Mouse (Mus musculus): ENCODE data around the gene Ralgapa2. TPM values are rescaled to one million over a fixed set of nuclear protein-coding genes. Genes with fewer than 3 reads are reported as not detected.
A peak's percentile ranks its signal among the peaks of the same experiment; 100 is the strongest.

Gene Ralgapa2
- total and polyA plus RNA-seq, 2 experiments from 2014 or later = 7.6 to 21.7 TPM

GRCm38 (mm10) chr2:146262215-146262614 is 249.9 kb downstream of the Ralgapa2 start:
- WGBS = 57% methylated on average over 10 of the region's 10 CpGs
- Histone ChIP-seq H3K4me1 (ENCODE audit: control insufficient read depth, insufficient read depth) (peaks cover 8% of the 10 kb centered on the region; the same call in 1 of the 2 replicates), H3K36me3 (replicated peaks; ENCODE audit: control insufficient read depth, insufficient read depth, low read length) (no peaks in the 10 kb centered on the region), H3K4me2 (ENCODE audit: low read depth, low read length) (no peak overlapping the region), H3K4me3 (ENCODE audit: low read depth, low read length) (no peak overlapping the region), H3K9ac (replicated peaks; ENCODE audit: low read depth, low read length) (no peak overlapping the region), H3K27me3 (ENCODE audit: control insufficient read depth, insufficient read depth, low read length) (no peaks in the 10 kb centered on the region), H3K9me3 (replicated peaks; ENCODE audit: control insufficient read depth, low read length) (no peaks in the 10 kb centered on the region), H3K27ac (ENCODE audit: low read depth) (no peak overlapping the region)
- ATAC-seq (ENCODE audit: insufficient read depth, low read depth) (no peak), DNase-seq (ENCODE audit: low spot score) (no peak)
- TF ChIP-seq CTCF (IDR thresholded peaks at IDR 0.05; ENCODE audit: low read depth) (no peak), EP300 (IDR thresholded peaks at IDR 0.05; ENCODE audit: low read depth) (no peak)

GRCm38 (mm10) chr2:146261146-146261545 is 251.0 kb downstream of the Ralgapa2 start:
- Histone ChIP-seq H3K27me3 (ENCODE audit: control insufficient read depth, insufficient read depth, low read length) (no peaks in the 10 kb centered on the region), H3K36me3 (replicated peaks; ENCODE audit: control insufficient read depth, insufficient read depth, low read length) (no peaks in the 10 kb centered on the region), H3K4me2 (ENCODE audit: low read depth, low read length) (no peak overlapping the region), H3K4me3 (ENCODE audit: low read depth, low read length) (no peak overlapping the region), H3K27ac (ENCODE audit: low read depth) (no peak overlapping the region), H3K9ac (replicated peaks; ENCODE audit: low read depth, low read length) (no peak overlapping the region), H3K9me3 (replicated peaks; ENCODE audit: control insufficient read depth, low read length) (no peaks in the 10 kb centered on the region), H3K4me1 (ENCODE audit: control insufficient read depth, insufficient read depth) (peaks cover 8% of the 10 kb centered on the region; the same call in 1 of the 2 replicates)
- ATAC-seq (ENCODE audit: insufficient read depth, low read depth) (no peak), DNase-seq (ENCODE audit: low spot score) (no peak)
- TF ChIP-seq CTCF (IDR thresholded peaks at IDR 0.05; ENCODE audit: low read depth) (no peak), EP300 (IDR thresholded peaks at IDR 0.05; ENCODE audit: low read depth) (no peak)
- 94% methylated on average over 4 of the region's 4 CpGs for WGBS

GRCm38 (mm10) chr2:146259787-146260560 is 252.2 kb downstream of the Ralgapa2 start:
- Histone ChIP-seq H3K4me1 (ENCODE audit: control insufficient read depth, insufficient read depth) (peaks cover 4% of the 10 kb centered on the region; the same call in 1 of the 2 replicates), H3K9ac (replicated peaks; ENCODE audit: low read depth, low read length) (no peak overlapping the region), H3K27ac (ENCODE audit: low read depth) (no peak overlapping the region), H3K36me3 (replicated peaks; ENCODE audit: control insufficient read depth, insufficient read depth, low read length) (no peaks in the 10 kb centered on the region), H3K9me3 (replicated peaks; ENCODE audit: control insufficient read depth, low read length) (no peaks in the 10 kb centered on the region), H3K4me2 (ENCODE audit: low read depth, low read length) (no peak overlapping the region), H3K4me3 (ENCODE audit: low read depth, low read length) (no peak overlapping the region), H3K27me3 (ENCODE audit: control insufficient read depth, insufficient read depth, low read length) (no peaks in the 10 kb centered on the region)
- DNase-seq (ENCODE audit: low spot score) (no peak), ATAC-seq (ENCODE audit: insufficient read depth, low read depth) (no peak)
- WGBS = 66% methylated on average over 18 of the region's 18 CpGs
- no peak for TF ChIP-seq EP300 (IDR thresholded peaks at IDR 0.05; ENCODE audit: low read depth)
- no peak for TF ChIP-seq CTCF (IDR thresholded peaks at IDR 0.05; ENCODE audit: low read depth)

GRCm38 (mm10) chr2:146258736-146259469 is 253.2 kb downstream of the Ralgapa2 start:
- 35% methylated on average over 10 of the region's 10 CpGs for WGBS
- Histone ChIP-seq H3K9ac (replicated peaks; ENCODE audit: low read depth, low read length) (no peak overlapping the region), H3K4me1 (ENCODE audit: control insufficient read depth, insufficient read depth) (peaks cover 4% of the 10 kb centered on the region; the same call in 1 of the 2 replicates), H3K27ac (ENCODE audit: low read depth) (no peak overlapping the region), H3K27me3 (ENCODE audit: control insufficient read depth, insufficient read depth, low read length) (no peaks in the 10 kb centered on the region), H3K9me3 (replicated peaks; ENCODE audit: control insufficient read depth, low read length) (no peaks in the 10 kb centered on the region), H3K36me3 (replicated peaks; ENCODE audit: control insufficient read depth, insufficient read depth, low read length) (no peaks in the 10 kb centered on the region), H3K4me2 (ENCODE audit: low read depth, low read length) (no peak overlapping the region), H3K4me3 (ENCODE audit: low read depth, low read length) (no peak overlapping the region)
- ATAC-seq (ENCODE audit: insufficient read depth, low read depth) (0 out of 2 replicates have a peak, but pooled peaks have one; percentile 57), DNase-seq (ENCODE audit: low spot score) (peak; percentile 60)
- TF ChIP-seq CTCF (IDR thresholded peaks at IDR 0.05; ENCODE audit: low read depth) (no peak), EP300 (IDR thresholded peaks at IDR 0.05; ENCODE audit: low read depth) (no peak)

- Histone ChIP-seq H3K4me1 (ENCODE audit: control insufficient read depth, insufficient read depth) (peaks cover 4% of the 10 kb centered on the region; the same call in 1 of the 2 replicates), H3K4me3 (ENCODE audit: low read depth, low read length) (no peak overlapping the region), H3K4me2 (ENCODE audit: low read depth, low read length) (no peak overlapping the region), H3K27me3 (ENCODE audit: control insufficient read depth, insufficient read depth, low read length) (no peaks in the 10 kb centered on the region), H3K9me3 (replicated peaks; ENCODE audit: control insufficient read depth, low read length) (no peaks in the 10 kb centered on the region), H3K9ac (replicated peaks; ENCODE audit: low read depth, low read length) (no peak overlapping the region), H3K36me3 (replicated peaks; ENCODE audit: control insufficient read depth, insufficient read depth, low read length) (no peaks in the 10 kb centered on the region), H3K27ac (ENCODE audit: low read depth) (no peak overlapping the region)
- no peak for DNase-seq (ENCODE audit: low spot score)
- no peak for ATAC-seq (ENCODE audit: insufficient read depth, low read depth)
- TF ChIP-seq CTCF (IDR thresholded peaks at IDR 0.05; ENCODE audit: low read depth) = no peak
- WGBS = 86% methylated on average over 3 of the region's 3 CpGs
Measured at GRCm38 (mm10) chr2:146257609-146258008, 254.5 kb downstream of the Ralgapa2 start.

All from heart, postnatal 0 days (tissue).